In genomic region chr2:164776130-164776529, GRCm38 (mm10) we compare ENCODE assay signal across 24 mouse cellular contexts. TPM values are rescaled to one million over a fixed set of nuclear protein-coding genes. Genes with fewer than 3 reads are reported as not detected.
DNase-seq lines count a peak whose midpoint lies in the region; ATAC-seq and TF ChIP-seq lines count a peak whose summit lies in the region.
"Had no signal": no experiment of that assay in that cellular context is flagged by ENCODE, and none has a peak within 500 bp of the region (broad histone marks: within the 10 kb centered on the region; RNA-seq: fewer than 3 reads in every experiment).

No protein-coding gene starts in this region.

- peaks cover 5% of the 10 kb centered on the region for H3K36me3 ChIP-seq in myocyte (ENCODE audit: control insufficient read depth, insufficient read depth)
- H3K36me3 ChIP-seq in hindbrain, embryonic 11.5 days (ENCODE audit: control insufficient read depth, insufficient read depth, low read length): 0 out of 2 replicates have a peak, but pooled peaks cover 3% of the 10 kb centered on the region
- H3K36me3 ChIP-seq: forebrain, embryonic 15.5 days had no signal

- no peak overlapping the region for H3K9ac ChIP-seq in hindbrain, embryonic 11.5 days (ENCODE audit: low read depth, low read length)
- H3K9ac ChIP-seq: embryonic facial prominence, embryonic 12.5 days; forebrain, embryonic 13.5 days; forebrain, embryonic 15.5 days; forebrain, postnatal 0 days had no signal

- 84% methylated on average over 6 of the region's 6 CpGs for WGBS in hindbrain, embryonic 11.5 days

- no peaks in the 10 kb centered on the region for H3K27me3 ChIP-seq in myocyte (ENCODE audit: control insufficient read depth, insufficient read depth, insufficient read length)
- H3K27me3 ChIP-seq in hindbrain, embryonic 11.5 days (ENCODE audit: control insufficient read depth, insufficient read depth, low read length): no peaks in the 10 kb centered on the region
- H3K27me3 ChIP-seq: forebrain, embryonic 13.5 days; forebrain, embryonic 15.5 days; Patski had no signal

- H3ac ChIP-seq in myocyte (ENCODE audit: control insufficient read depth, insufficient read length): no peak overlapping the region

- no peaks in the 10 kb centered on the region for H3K9me3 ChIP-seq in hindbrain, embryonic 11.5 days (ENCODE audit: control insufficient read depth, low read length)
- H3K9me3 ChIP-seq: embryonic facial prominence, embryonic 10.5 days; embryonic facial prominence, embryonic 12.5 days; forebrain, embryonic 13.5 days; forebrain, embryonic 15.5 days; G1E had no signal

- H3K4me1 ChIP-seq in hindbrain, embryonic 11.5 days (replicated peaks; ENCODE audit: control insufficient read depth, insufficient read depth, low read length): no peaks in the 10 kb centered on the region; the same call in 1 of the 2 replicates

- peak; percentile 50 for DNase-seq in 3134 (ENCODE audit: extremely low read depth, insufficient read length, low spot score)
- DNase-seq in 3T3-L1 (ENCODE audit: low read depth, low spot score): peak; percentile 87
- peak; percentile 54 for DNase-seq in Muller cell, postnatal 12 days (ENCODE audit: inconsistent ontology term)
- DNase-seq in kidney, adult 8-10 months: no peak
- DNase-seq in hindbrain, embryonic 11.5 days (ENCODE audit: low spot score): no peak
- DNase-seq in layer of hippocampus, adult 9-10 months (ENCODE audit: low spot score): no peak
- DNase-seq: adrenal gland, adult 8-10 months; adrenal gland, postnatal 14 days; adrenal gland, postnatal 36 days; cerebellum, adult 11-12 months; cerebellum, adult 2 months; cerebellum, adult 9-10 months; cerebellum, postnatal 10 days; cerebellum, postnatal 25 days; forebrain, postnatal 0 days had no signal

- no peak for TF ChIP-seq POLR2A in myocyte (IDR thresholded peaks at IDR 0.05; ENCODE audit: insufficient read length, low read depth)

- H3K4me3 ChIP-seq in myocyte: peak overlapping the region; percentile 43
- H3K4me3 ChIP-seq in hindbrain, embryonic 11.5 days (ENCODE audit: low read depth, low read length): no peak overlapping the region
- H3K4me3 ChIP-seq: embryonic facial prominence, embryonic 10.5 days; embryonic facial prominence, embryonic 12.5 days; forebrain, embryonic 13.5 days; forebrain, embryonic 15.5 days had no signal

- no peak for ATAC-seq in hindbrain, embryonic 11.5 days (ENCODE audit: low FRiP score)
- ATAC-seq: activated CD4-positive, CD25-positive, alpha-beta regulatory T cell, adult 4 months; forebrain, embryonic 13.5 days; forebrain, embryonic 15.5 days; forebrain, postnatal 0 days; Patski had no signal

- H3K79me2 ChIP-seq in myocyte (ENCODE audit: control insufficient read depth, insufficient read depth): peaks cover 8% of the 10 kb centered on the region

- peak overlapping the region; percentile 60 for H3K4me2 ChIP-seq in myocyte (ENCODE audit: low read depth)
- no peak overlapping the region for H3K4me2 ChIP-seq in hindbrain, embryonic 11.5 days (replicated peaks; ENCODE audit: low read depth, low read length)
- H3K4me2 ChIP-seq: embryonic facial prominence, embryonic 12.5 days; forebrain, embryonic 13.5 days; forebrain, embryonic 15.5 days had no signal

- H3K27ac ChIP-seq in hindbrain, embryonic 11.5 days (ENCODE audit: low read depth, low read length): no peak overlapping the region
- H3K27ac ChIP-seq: embryonic facial prominence, embryonic 10.5 days; embryonic facial prominence, embryonic 12.5 days; forebrain, embryonic 13.5 days; forebrain, embryonic 15.5 days had no signal

TF ChIP-seq in myocyte, 11 proteins besides CTCF, POLR2A, EP300 and RAD21:
- TF ChIP-seq CEBPB (IDR thresholded peaks at IDR 0.05; ENCODE audit: insufficient read depth, poor library complexity, severe bottlenecking) (no peak), TCF12 (IDR thresholded peaks at IDR 0.05; ENCODE audit: insufficient read depth, poor library complexity, severe bottlenecking) (no peak), E2F4 (IDR thresholded peaks at IDR 0.05; ENCODE audit: insufficient read depth) (no peak), POLR2AphosphoS2 (IDR thresholded peaks at IDR 0.05; ENCODE audit: insufficient read length, low read depth) (no peak)
TF ChIP-seq in myocyte: peak in this region for 0.

RNA-seq across cellular contexts. Expression of gene Tnnc2, which starts 3.6 kb away (rescaled TPM):
- 3,985 TPM for polyA plus RNA-seq in myocyte (2012; fragmentation: generic; extraction: Trizol)
- polyA plus RNA-seq in hindbrain, embryonic 11.5 days (2014; fragmentation: Nextera tagmentation; extraction: Ambion mirVana): 4.8 and 7.1 TPM in 2 replicates
- polyA plus RNA-seq: activated CD4-positive, CD25-positive, alpha-beta regulatory T cell, adult 4 months; embryonic facial prominence, embryonic 10.5 days; forebrain, embryonic 11.5 days; forebrain, embryonic 13.5 days; G1E had no signal

RNA-seq across cellular contexts. Expression of gene Ube2c, which starts 6.4 kb away (rescaled TPM):
- polyA plus RNA-seq in myocyte (2012; fragmentation: generic; extraction: Trizol): 103 TPM
- polyA plus RNA-seq in hindbrain, embryonic 11.5 days (2014; fragmentation: Nextera tagmentation; extraction: Ambion mirVana): 498 and 520 TPM in 2 replicates

RNA-seq across cellular contexts. Expression of gene Snx21, which starts 9.5 kb away (rescaled TPM):
- 29.5 TPM for polyA plus RNA-seq in myocyte (2012; fragmentation: generic; extraction: Trizol)
- polyA plus RNA-seq in hindbrain, embryonic 11.5 days (2014; fragmentation: Nextera tagmentation; extraction: Ambion mirVana): 8.6 and 11.6 TPM in 2 replicates

RNA-seq across cellular contexts. Expression of gene Acot8, which starts 28.6 kb away (rescaled TPM):
- polyA plus RNA-seq in myocyte (2012; fragmentation: generic; extraction: Trizol): 24.5 TPM
- 11.9 and 12.8 TPM in 2 replicates for polyA plus RNA-seq in hindbrain, embryonic 11.5 days (2014; fragmentation: Nextera tagmentation; extraction: Ambion mirVana)

RNA-seq across cellular contexts. Expression of gene Zswim3, which starts 28.8 kb away (rescaled TPM):
- polyA plus RNA-seq in myocyte (2012; fragmentation: generic; extraction: Trizol): 3.3 TPM
- 13.3 and 13.7 TPM in 2 replicates for polyA plus RNA-seq in hindbrain, embryonic 11.5 days (2014; fragmentation: Nextera tagmentation; extraction: Ambion mirVana)

Comparison
In these comparisons a context has a peak if more than half of its experiments do, and no peak if none do; other contexts are left out.
1. DNase-seq: peak in 3134 (single experiment), 3T3-L1 (single experiment) and Muller cell, postnatal 12 days (single experiment); none in kidney, adult 8-10 months (0 of 2), hindbrain, embryonic 11.5 days (single experiment) and layer of hippocampus, adult 9-10 months (single experiment).
2. RNA of gene Tnnc2, which starts 3.6 kb away (polyA plus RNA-seq): 3,985 TPM in myocyte (single experiment); 4.8 to 7.1 TPM in hindbrain, embryonic 11.5 days; every median in the first group is over 100 times any median in the second.